Mouse (Mus musculus) G1E (cell line): ENCODE measurements around the gene Serpinb6b.

ENCODE experiments used
- CTCF ChIP-seq: IDR thresholded peaks from 2 replicates; pipeline ENCODE4 v1.5.1; 2012; ENCODE audit warnings: low read depth, low read length, inconsistent platforms, mixed read lengths
- GATA1 ChIP-seq: IDR thresholded peaks from 2 replicates; pipeline ENCODE4 v1.6.1; 2012; ENCODE audit warnings: borderline replicate concordance, low read length, inconsistent platforms, mixed read lengths
- TAL1 ChIP-seq: conservative IDR thresholded peaks from 2 replicates; pipeline ENCODE4 v1.6.1; 2012; ENCODE audit warnings: low read depth, low read length, inconsistent platforms, mixed read lengths

DNA sequence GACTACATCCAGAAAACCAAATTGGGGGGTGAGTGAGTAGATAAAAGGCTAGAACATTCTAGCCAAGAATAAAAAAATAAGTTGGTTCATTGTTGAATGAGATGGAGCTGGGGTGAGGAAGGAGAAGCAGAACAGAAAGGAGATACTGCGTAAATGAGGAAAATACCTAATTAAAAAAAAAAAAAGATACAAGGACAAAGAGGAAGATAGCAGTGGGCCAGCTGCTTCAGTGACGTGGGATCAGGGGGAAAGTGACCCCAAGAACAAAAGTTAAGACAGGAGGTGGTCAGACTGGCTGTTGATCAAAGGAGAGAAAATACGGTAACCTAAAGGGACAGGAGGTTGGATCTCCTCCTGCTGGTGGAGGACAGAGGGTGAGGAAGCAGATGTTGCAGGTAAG is 37.9 kb downstream of the Serpinb6b start, which contains the start of gene Serpinb9:
- TF ChIP-seq TAL1 (no peak), GATA1 (no peak), CTCF (no peak)
